Mouse (Mus musculus): ENCODE data around the gene Ryr1.

The Ryr1 gene

GRCm38 (mm10) chr7:29029690-29030656 lies 95.0 kb downstream of the Ryr1 start:
- DNase-seq: no peak

- no peak for DNase-seq
These were observed 96.2 kb downstream of the Ryr1 start for GRCm38 (mm10) chr7:29028761-29029160.

GRCm38 (mm10) chr7:29026811-29027210 lies 98.2 kb downstream of the Ryr1 start:
- no peak for DNase-seq

GRCm38 (mm10) chr7:29026195-29026594 lies 98.8 kb downstream of the Ryr1 start:
- DNase-seq: no peak

GRCm38 (mm10) chr7:29025566-29025965 lies 99.4 kb downstream of the Ryr1 start:
- no peak for DNase-seq

GRCm38 (mm10) chr7:29023514-29023913 lies 101.5 kb downstream of the Ryr1 start:
- no peak for DNase-seq

- DNase-seq: no peak
These were observed 102.5 kb downstream of the Ryr1 start for GRCm38 (mm10) chr7:29022479-29022878.

- no peak for DNase-seq
These were observed 105.3 kb downstream of the Ryr1 start for GRCm38 (mm10) chr7:29019447-29020220.

- no peak for DNase-seq
These were observed 107.8 kb downstream of the Ryr1 start for GRCm38 (mm10) chr7:29017222-29017621.

GRCm38 (mm10) chr7:29016440-29016839 lies 108.5 kb downstream of the Ryr1 start:
- DNase-seq: no peak

- no peak for DNase-seq
These were observed 110.0 kb downstream of the Ryr1 start for GRCm38 (mm10) chr7:29014984-29015383.

- DNase-seq: no peak
These were observed 116.3 kb downstream of the Ryr1 start for GRCm38 (mm10) chr7:29008714-29009113.

- no peak for DNase-seq
These were observed 116.8 kb downstream of the Ryr1 start for GRCm38 (mm10) chr7:29008171-29008570.

GRCm38 (mm10) chr7:29007224-29008101 lies 117.5 kb downstream of the Ryr1 start:
- DNase-seq: no peak

GRCm38 (mm10) chr7:29000651-29001605 lies 124.1 kb downstream of the Ryr1 start:
- peak; percentile 76 for DNase-seq

GRCm38 (mm10) chr7:28993402-28993801 lies 131.6 kb downstream of the Ryr1 start:
- DNase-seq: no peak

GRCm38 (mm10) chr7:28992997-28993396 lies 132.0 kb downstream of the Ryr1 start:
- no peak for DNase-seq

GRCm38 (mm10) chr7:28991616-28992015 lies 133.4 kb downstream of the Ryr1 start:
- no peak for DNase-seq

- DNase-seq: no peak
These were observed 134.2 kb downstream of the Ryr1 start for GRCm38 (mm10) chr7:28990766-28991273.

GRCm38 (mm10) chr7:28985207-28985606 lies 139.8 kb downstream of the Ryr1 start:
- no peak for DNase-seq

GRCm38 (mm10) chr7:28984452-28984851 lies 140.5 kb downstream of the Ryr1 start:
- no peak for DNase-seq

All from lung, postnatal 14 days (tissue).